Mouse (Mus musculus): ENCODE data around the gene Lrpprc.

Gene Lrpprc

GRCm38 (mm10) chr17:84675204-84675603, 115.4 kb downstream of the Lrpprc start:
- in situ Hi-C loops (cut with MboI; ENCODE audit: low sequenced_read_pairs): no loop called here

DNA sequence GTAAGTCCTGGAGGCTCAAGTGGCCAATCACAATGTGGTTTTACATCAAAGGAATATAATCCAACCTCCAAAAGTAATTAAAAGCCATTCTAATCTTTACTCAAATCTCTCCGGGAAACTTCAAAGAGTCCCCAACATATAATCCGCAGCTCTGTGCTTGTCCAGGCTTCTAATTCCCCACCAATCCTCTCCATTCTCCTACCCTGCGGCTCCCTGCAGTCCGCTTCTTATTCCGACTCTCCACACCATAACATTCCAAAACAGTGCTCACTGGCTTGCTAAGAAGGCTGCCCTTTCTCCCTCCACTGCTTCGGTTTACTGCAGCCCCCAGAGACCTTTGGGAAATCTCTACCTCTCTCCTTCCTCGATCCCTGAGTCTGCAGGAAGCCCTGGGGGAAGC, 116.5 kb downstream of the Lrpprc start:
- in situ Hi-C loops (cut with MboI; ENCODE audit: low sequenced_read_pairs): no loop called here

DNA sequence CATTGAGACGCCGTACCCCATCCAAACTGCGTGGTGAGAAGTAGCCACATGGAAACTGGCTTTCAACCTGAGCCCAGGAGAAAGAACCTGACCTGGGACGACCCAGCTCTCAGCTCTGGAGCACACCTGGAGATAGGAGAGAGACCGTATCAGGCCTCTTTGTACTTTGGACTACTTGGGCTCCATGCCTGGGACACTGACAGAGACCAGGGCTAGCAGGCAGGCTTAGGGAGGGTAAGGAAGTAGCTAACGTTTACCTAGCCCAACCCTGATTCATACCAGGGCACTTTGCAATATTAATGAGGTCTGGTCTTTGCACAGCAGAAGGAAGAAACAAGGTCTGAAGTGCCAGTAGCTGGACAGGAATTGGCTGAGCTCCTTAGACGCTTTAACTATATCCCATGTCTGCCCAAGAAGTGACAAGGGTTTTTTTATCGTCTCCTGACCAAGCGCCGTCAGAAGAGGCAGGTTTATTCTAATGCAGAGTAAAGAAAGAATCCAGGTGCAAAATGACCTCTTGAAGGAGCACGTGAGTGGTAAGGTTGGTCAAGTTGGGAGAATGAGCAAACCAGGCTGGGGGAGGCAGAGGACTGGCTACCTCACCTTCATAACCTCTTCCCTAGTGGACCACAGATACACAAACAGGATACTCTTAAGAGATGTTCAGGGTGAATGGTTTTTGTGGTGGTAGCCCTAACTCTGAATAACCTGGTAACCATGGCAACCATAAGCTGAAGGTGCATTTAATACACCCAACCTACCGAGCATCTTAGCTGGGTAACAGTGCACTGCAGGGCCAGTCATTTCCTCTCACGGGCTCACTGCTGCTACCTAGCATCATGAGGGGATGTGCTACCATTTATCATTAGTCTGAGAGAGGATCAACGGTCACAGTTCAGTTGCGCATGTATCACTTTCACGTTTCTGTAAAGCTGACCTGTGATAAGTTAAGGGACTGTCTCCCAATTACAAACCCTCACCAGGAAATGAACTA, 117.9 kb downstream of the Lrpprc start:
- in situ Hi-C loops (cut with MboI; ENCODE audit: low sequenced_read_pairs): no loop called here

DNA sequence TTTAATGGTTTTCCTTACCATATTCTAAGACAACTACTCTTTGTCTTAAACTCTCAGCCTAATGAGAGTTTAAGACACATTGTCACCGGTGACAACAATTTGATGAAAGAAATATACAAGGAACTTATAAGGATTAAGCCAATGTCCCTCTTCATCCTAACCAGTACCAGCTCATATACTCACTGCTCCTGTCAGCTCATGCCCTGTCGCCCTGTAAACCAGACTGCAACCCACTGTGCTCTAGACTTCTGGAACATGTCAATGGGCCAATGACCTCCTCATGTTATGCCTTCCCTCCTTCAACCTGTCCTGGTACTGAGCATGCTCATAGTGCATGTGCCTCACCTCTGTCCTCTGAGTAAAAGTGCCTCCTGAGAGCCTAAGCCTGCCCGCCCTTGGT, 122.7 kb downstream of the Lrpprc start:
- in situ Hi-C loops (cut with MboI; ENCODE audit: low sequenced_read_pairs): no loop called here

- in situ Hi-C loops (cut with MboI; ENCODE audit: low sequenced_read_pairs): no loop called here
Measured at GRCm38 (mm10) chr17:84665691-84666090, 124.9 kb downstream of the Lrpprc start.

DNA sequence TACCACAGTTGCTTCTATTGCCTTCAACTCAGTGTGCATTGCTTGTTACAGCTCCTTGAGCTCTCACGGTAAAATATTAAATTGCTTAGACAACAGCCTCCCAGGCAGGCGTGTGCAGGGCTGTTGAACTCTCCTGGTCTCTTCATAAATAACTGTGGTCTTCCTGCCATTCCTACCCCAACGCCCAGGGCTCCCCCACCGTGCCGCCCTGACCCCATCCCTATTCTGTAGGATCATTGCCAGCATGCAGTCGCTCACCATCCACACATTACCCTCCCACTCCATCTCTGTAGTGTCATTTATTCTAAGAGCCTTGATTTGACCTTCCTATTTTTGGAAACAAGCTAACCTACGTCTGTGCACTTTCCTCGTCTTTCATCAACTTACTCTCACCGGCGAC, 125.5 kb downstream of the Lrpprc start:
- in situ Hi-C loops (cut with MboI; ENCODE audit: low sequenced_read_pairs): no loop called here

DNA sequence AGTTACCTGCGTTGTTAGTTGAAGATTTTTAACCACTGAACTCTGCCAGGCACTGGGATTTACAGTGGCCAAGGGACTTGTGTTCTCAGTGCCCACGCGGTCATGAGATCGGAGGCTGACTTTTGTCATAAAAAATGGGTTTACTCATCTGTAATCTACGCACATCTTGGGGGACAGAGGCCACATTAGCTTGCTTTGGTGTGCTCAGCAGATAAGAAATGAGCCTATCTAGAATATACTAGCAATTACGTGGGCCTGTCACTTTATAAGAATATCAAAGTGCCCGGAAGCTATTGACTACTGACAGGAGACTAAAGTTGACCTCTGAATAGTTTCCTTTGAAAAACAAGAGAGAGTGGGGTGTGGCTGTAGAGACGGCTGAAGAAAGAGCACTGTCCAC, 131.6 kb downstream of the Lrpprc start:
- in situ Hi-C loops (cut with MboI; ENCODE audit: low sequenced_read_pairs): no loop called here

- in situ Hi-C loops (cut with MboI; ENCODE audit: low sequenced_read_pairs): no loop called here
Measured at GRCm38 (mm10) chr17:84658195-84658594, 132.4 kb downstream of the Lrpprc start.

- in situ Hi-C loops (cut with MboI; ENCODE audit: low sequenced_read_pairs): no loop called here
Measured at GRCm38 (mm10) chr17:84657782-84658181, 132.8 kb downstream of the Lrpprc start.

- in situ Hi-C loops (cut with MboI; ENCODE audit: low sequenced_read_pairs): no loop called here
Measured at GRCm38 (mm10) chr17:84657422-84657732, 133.2 kb downstream of the Lrpprc start.

DNA sequence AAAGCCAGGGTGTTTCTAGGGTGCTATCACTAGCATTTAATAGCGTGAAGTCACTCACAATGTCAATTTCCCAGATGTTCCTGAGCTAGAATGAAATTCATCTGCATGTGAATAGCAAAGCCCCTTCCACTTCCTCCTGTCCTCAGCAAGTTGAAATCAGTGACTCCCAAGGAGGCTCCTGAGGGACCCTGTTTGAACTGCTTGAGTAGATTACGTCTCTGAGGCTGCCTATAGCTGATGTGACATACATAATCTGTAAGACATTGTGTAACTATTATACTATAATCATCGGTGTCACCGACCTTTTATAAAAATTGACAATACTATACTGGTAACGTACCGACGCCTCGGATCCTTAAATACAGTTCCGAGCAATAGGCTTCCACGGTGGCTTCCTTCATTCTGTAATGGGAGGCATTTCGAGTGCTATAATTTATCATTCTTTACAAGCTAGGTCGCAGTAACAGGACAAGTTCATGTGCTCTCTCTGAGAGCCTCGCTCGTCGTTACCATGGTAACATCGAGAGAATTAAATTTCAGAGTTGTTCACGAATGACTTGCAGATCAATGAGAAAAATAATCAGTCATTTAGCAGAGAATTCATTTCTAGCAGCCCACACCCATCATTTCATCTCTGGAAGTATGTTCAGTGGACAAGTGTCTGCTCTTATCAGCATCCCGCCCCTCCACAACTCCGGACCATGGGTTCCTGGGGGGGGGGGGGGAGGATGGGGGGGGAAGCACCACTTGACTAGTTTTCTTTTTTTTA, 133.8 kb downstream of the Lrpprc start:
- in situ Hi-C loops (cut with MboI; ENCODE audit: low sequenced_read_pairs): no loop called here

DNA sequence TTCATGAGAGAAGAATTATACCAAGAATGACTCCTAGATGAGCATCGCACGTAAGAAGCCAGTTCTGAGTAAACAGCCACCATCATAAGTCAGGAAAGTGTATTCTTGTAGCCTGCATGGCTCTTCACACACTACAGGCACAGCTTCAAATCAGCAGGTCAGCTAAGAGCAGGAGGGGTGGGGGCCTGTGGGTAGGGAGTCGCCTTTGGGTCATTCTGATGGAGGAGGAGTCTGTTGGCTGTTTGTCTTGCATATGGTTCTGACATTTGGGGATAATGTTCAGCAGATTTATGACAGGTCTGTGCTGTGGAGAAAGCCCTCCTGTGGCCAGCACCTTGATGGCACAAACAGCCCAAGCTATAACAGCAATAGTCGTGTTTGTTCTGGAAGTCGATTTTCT, 134.4 kb downstream of the Lrpprc start:
- in situ Hi-C loops (cut with MboI; ENCODE audit: low sequenced_read_pairs): no loop called here

All from CH12F3 (cell line).